Mouse (Mus musculus) midbrain, embryonic 14.5 days (tissue): ENCODE measurements at regions not wholly inside any gene's neighbourhood (a gene's known extent, or its start where the extent isn't known, plus 50 kb on each side); places are given as distances from the start of the nearest gene placed in this dataset.

Source experiments
- ATAC-seq: fragments of 200-750 bp; cut with Nextera tagmentation; 2 replicates; pipeline ENCODE4 v1.8.0; 2017; ENCODE audit warnings: moderate number of reproducible peaks, moderate library complexity; ENCODE audit not compliant: low FRiP score, low TSS enrichment
- DNase-seq: peaks from one replicate; pipeline ENCODE4 v3.0.0-alpha.2; 2015
- H3K27ac ChIP-seq: fragments of 300-500 bp; sonication (generic); replicated peaks from 2 replicates; pipeline ENCODE4 v1.5.1; 2014; ENCODE audit warnings: mild to moderate bottlenecking, low read depth, low read length, moderate library complexity
- H3K27me3 ChIP-seq: fragments of 300-500 bp; sonication (generic); 2 replicates; pipeline ENCODE4 v1.6.1; 2014; ENCODE audit warnings: low read length, control low read depth, mixed read lengths; ENCODE audit not compliant: control insufficient read depth, insufficient read depth
- H3K36me3 ChIP-seq: fragments of 300-500 bp; sonication (generic); 2 replicates; pipeline ENCODE4 v1.6.1; 2014; ENCODE audit warnings: low read length, control low read depth; ENCODE audit not compliant: control insufficient read depth, insufficient read depth
- H3K4me1 ChIP-seq: fragments of 300-500 bp; sonication (generic); 2 replicates; pipeline ENCODE4 v1.6.1; 2014; ENCODE audit warnings: mild to moderate bottlenecking, antibody characterized with exemption, low read length, control low read depth; ENCODE audit not compliant: control insufficient read depth, insufficient read depth
- H3K4me2 ChIP-seq: fragments of 300-500 bp; sonication (generic); 2 replicates; pipeline ENCODE4 v1.6.1; 2014; ENCODE audit warnings: mild to moderate bottlenecking, low read length, moderate library complexity
- H3K4me3 ChIP-seq: fragments of 300-500 bp; sonication (generic); replicated peaks from 2 replicates; pipeline ENCODE4 v1.5.1; 2014; ENCODE audit warnings: low read depth, low read length
- H3K9ac ChIP-seq: fragments of 300-500 bp; sonication (generic); replicated peaks from 2 replicates; pipeline ENCODE4 v1.6.1; 2014; ENCODE audit warnings: mild to moderate bottlenecking, low read length, moderate library complexity
- H3K9me3 ChIP-seq: fragments of 300-500 bp; sonication (generic); 2 replicates; pipeline ENCODE4 v1.6.1; 2016; ENCODE audit warnings: low read length, control low read depth, mixed read lengths; ENCODE audit not compliant: control insufficient read depth
- WGBS: fragments of 180-500 bp; shearing (Covaris S2); extraction: QIAGEN DNeasy Blood & Tissue Kit; methylation state at CpG from one replicate; pipeline ENCODE4 v1.1.7; 2014; 5-methylcytosine and 5-hydroxymethylcytosine counted together

GRCm38 (mm10) chr13:42392701-42393100 lies 91.4 kb downstream of the Edn1 start:
- Histone ChIP-seq H3K4me3 (no peak overlapping the region), H3K36me3 (no peaks in the 10 kb centered on the region), H3K27ac (no peak overlapping the region), H3K9me3 (no peaks in the 10 kb centered on the region), H3K9ac (no peak overlapping the region), H3K4me1 (no peaks in the 10 kb centered on the region), H3K4me2 (no peak overlapping the region), H3K27me3 (no peaks in the 10 kb centered on the region)
- 93% methylated on average over 7 of the region's 7 CpGs for WGBS
- no peak for ATAC-seq
- no peak for DNase-seq

GRCm38 (mm10) chr13:42394572-42394971 lies 93.3 kb downstream of the Edn1 start:
- DNase-seq (no peak), ATAC-seq (no peak)
- Histone ChIP-seq H3K4me1 (no peaks in the 10 kb centered on the region), H3K9ac (no peak overlapping the region), H3K36me3 (no peaks in the 10 kb centered on the region), H3K9me3 (no peaks in the 10 kb centered on the region), H3K27me3 (no peaks in the 10 kb centered on the region), H3K27ac (no peak overlapping the region), H3K4me3 (no peak overlapping the region), H3K4me2 (no peak overlapping the region)
- 80% methylated on average over 2 of the region's 2 CpGs for WGBS

DNA sequence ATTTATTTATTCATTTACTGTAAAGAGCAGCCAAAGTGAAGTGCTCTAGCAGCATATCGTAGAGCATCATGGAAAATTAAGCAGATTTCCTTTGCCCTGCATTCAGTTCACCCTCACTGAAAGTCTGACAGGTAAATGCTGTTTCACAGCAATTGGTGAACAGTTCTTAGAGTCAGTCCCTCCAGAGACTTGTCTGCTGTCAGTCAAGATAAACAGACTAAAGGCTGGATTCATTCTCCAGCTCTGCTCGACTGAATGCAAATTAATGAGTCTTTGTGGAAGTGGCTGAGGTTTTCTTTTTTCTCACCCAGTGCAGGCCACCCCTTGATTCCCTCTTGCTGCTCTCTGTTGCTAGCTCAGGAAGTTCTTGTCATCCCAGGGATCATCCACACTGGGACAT lies 100.2 kb downstream of the Edn1 start:
- Histone ChIP-seq H3K9ac (no peak overlapping the region), H3K9me3 (no peaks in the 10 kb centered on the region), H3K36me3 (no peaks in the 10 kb centered on the region), H3K4me3 (no peak overlapping the region), H3K4me2 (no peak overlapping the region), H3K27me3 (no peaks in the 10 kb centered on the region), H3K27ac (peak overlapping the region; percentile 72), H3K4me1 (peaks cover 16% of the 10 kb centered on the region)
- 8% methylated on average over 2 of the region's 2 CpGs for WGBS
- DNase-seq (peak; percentile 74), ATAC-seq (peak; percentile 58; the same call in 1 of the 2 replicates)

DNA sequence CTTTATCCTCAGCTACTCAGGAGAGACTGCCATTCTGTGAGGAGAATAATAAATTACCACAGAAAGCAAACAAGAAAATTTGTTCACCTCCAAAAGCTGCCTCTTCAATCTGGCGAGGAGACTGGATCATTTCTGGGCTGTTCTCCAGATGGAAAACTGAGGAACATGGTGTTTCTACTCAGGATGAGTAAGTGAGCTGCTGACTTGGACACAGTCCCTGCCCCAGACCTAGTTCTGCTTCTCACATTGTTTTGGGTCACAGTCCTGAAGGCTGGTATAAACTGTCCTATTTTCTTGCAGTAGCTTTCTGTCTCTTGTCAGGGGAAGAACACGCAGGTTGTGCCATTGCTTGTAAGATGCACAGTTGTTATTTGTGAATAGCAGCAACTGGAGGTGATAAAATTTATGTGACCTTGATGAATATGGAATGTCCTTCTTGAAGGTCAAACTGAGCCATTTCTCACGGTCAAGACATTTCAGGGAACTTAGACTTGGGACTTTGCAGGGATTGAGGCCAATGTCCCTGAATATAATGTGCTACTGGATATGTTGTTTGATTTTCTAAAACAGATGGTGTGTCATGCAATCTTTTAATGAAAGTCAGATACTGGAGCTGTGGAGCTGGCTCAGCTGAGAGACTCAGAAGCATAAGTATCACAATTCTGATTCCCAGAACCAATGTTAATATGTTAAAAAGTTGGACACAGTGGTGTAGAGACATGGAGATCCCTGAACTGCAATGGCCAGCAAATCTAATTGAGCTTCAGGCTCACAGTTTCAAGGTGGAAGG lies 102.2 kb downstream of the Edn1 start:
- no peaks in the 10 kb centered on the region for H3K36me3 ChIP-seq
- H3K9ac ChIP-seq, result no peak overlapping the region
- H3K9me3 ChIP-seq, result no peaks in the 10 kb centered on the region
- no peak for DNase-seq
- H3K4me1 ChIP-seq, result peaks cover 16% of the 10 kb centered on the region
- 94% methylated on average over 3 of the region's 3 CpGs for WGBS
- no peak overlapping the region for H3K4me2 ChIP-seq
- no peaks in the 10 kb centered on the region for H3K27me3 ChIP-seq
- ATAC-seq, result no peak
- H3K4me3 ChIP-seq, result no peak overlapping the region
- H3K27ac ChIP-seq, result no peak overlapping the region

GRCm38 (mm10) chr13:42412652-42413282 lies 111.5 kb downstream of the Edn1 start:
- Histone ChIP-seq H3K4me2 (no peak overlapping the region), H3K36me3 (no peaks in the 10 kb centered on the region), H3K9me3 (no peaks in the 10 kb centered on the region), H3K27me3 (no peaks in the 10 kb centered on the region), H3K27ac (no peak overlapping the region), H3K9ac (no peak overlapping the region), H3K4me1 (no peaks in the 10 kb centered on the region), H3K4me3 (no peak overlapping the region)
- no peak for DNase-seq
- WGBS, result 83% methylated on average over 1 of the region's 1 CpGs
- ATAC-seq, result no peak

- no peak overlapping the region for H3K4me2 ChIP-seq
- ATAC-seq (no peak), DNase-seq (no peak)
- H3K9me3 ChIP-seq, result no peaks in the 10 kb centered on the region
- no peak overlapping the region for H3K4me3 ChIP-seq
- no peaks in the 10 kb centered on the region for H3K4me1 ChIP-seq
- H3K27me3 ChIP-seq, result no peaks in the 10 kb centered on the region
- H3K9ac ChIP-seq, result no peak overlapping the region
- no peak overlapping the region for H3K27ac ChIP-seq
- 14% methylated on average over 1 of the region's 1 CpGs for WGBS
- H3K36me3 ChIP-seq, result no peaks in the 10 kb centered on the region
These were observed 145.6 kb downstream of the Edn1 start for GRCm38 (mm10) chr13:42446921-42447320.

DNA sequence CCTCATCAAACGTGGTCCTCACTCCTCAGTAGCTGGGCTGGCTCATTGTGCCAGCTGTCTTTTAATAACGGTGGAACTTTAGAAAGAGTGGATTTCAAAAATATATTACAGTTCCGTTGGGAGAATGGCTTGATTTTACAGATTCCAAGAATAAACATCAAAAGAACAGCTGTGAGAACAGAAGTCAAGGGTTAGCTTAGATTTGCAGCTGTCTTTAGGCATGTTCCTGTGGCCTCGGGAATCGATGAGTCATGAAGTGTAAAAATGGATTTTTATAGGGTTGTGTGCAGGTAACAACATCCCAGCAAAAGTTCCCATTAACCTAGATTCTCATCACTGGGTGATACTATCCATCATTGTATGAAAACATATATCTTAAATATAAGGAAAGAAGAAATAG lies 152.4 kb downstream of the Edn1 start:
- no peak overlapping the region for H3K4me3 ChIP-seq

DNA sequence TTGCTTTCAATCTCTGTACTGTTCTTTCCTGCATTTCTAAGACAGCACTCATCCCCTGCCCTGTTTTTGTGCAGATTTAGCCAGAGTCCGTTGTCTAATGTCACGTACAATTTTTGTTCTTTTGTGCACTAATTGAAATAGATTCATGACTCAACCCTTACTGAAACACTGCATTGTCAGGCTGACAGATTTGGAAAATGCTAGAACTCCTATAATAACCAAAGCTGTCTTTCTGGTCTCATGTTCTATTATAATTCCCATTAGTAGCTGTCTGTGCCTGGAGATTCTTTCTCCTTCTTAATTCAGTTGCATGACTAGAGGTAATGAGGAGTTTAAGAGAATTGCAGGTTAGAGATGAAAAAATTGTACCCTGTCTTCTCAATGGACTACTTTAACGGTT lies 158.6 kb downstream of the Edn1 start:
- Histone ChIP-seq H3K27ac (no peak overlapping the region), H3K4me3 (no peak overlapping the region), H3K27me3 (no peaks in the 10 kb centered on the region), H3K9me3 (no peaks in the 10 kb centered on the region), H3K36me3 (no peaks in the 10 kb centered on the region), H3K9ac (no peak overlapping the region), H3K4me2 (no peak overlapping the region), H3K4me1 (no peaks in the 10 kb centered on the region)
- WGBS, result 81% methylated on average over 3 of the region's 3 CpGs
- DNase-seq (no peak), ATAC-seq (no peak)

More for the DNA sequence above, 152.4 kb downstream of the Edn1 start:
- Histone ChIP-seq H3K36me3 (no peaks in the 10 kb centered on the region), H3K4me2 (no peak overlapping the region), H3K27me3 (no peaks in the 10 kb centered on the region), H3K4me1 (no peaks in the 10 kb centered on the region), H3K27ac (no peak overlapping the region), H3K9ac (no peak overlapping the region), H3K9me3 (no peaks in the 10 kb centered on the region)
- 66% methylated on average over 5 of the region's 5 CpGs for WGBS
- ATAC-seq (no peak), DNase-seq (no peak)

GRCm38 (mm10) chr13:42478825-42479224 lies 177.5 kb downstream of the Edn1 start:
- Histone ChIP-seq H3K4me1 (no peaks in the 10 kb centered on the region), H3K36me3 (no peaks in the 10 kb centered on the region), H3K9me3 (no peaks in the 10 kb centered on the region), H3K4me2 (no peak overlapping the region), H3K4me3 (no peak overlapping the region), H3K27me3 (no peaks in the 10 kb centered on the region), H3K9ac (no peak overlapping the region), H3K27ac (no peak overlapping the region)
- WGBS, result 90% methylated on average over 3 of the region's 3 CpGs
- ATAC-seq (no peak), DNase-seq (no peak)
